Mouse (Mus musculus): Measurements from ENCODE around the gene Cxcr1. TPM values are rescaled to one million over a fixed set of nuclear protein-coding genes. Genes with fewer than 3 reads are reported as not detected.

The Cxcr1 gene
- polyA plus RNA-seq (2016; fragmentation: Nextera tagmentation; extraction: Ambion mirVana), result not detected in 2 replicates

GRCm38 (mm10) chr1:74194445-74194844 lies at the start of gene Cxcr1:
Gene Cxcr1, minus strand, starts transcription at chr1:74194631.
- no peak within 1 kb of the TSS for H3K27ac ChIP-seq
- no peaks in the 10 kb centered on the region for H3K9me3 ChIP-seq (replicated peaks)
- no peak within 1 kb of the TSS for H3K4me2 ChIP-seq
- no peaks in the 10 kb centered on the region for H3K27me3 ChIP-seq (replicated peaks)
- H3K4me1 ChIP-seq, result peaks cover 5% of the 10 kb centered on the region; the same call in 1 of the 2 replicates
- ATAC-seq, result no peak
- H3K4me3 ChIP-seq, result no peak within 1 kb of the TSS
- no peaks in the 10 kb centered on the region for H3K36me3 ChIP-seq
- no peak within 1 kb of the TSS for H3K9ac ChIP-seq
- 57% methylated on average over 8 of the region's 8 CpGs for WGBS (ENCODE audit: insufficient replicate concordance)

- peak overlapping the region; percentile 35; the same call in 1 of the 2 replicates for H3K9ac ChIP-seq
- H3K4me3 ChIP-seq, result no peak overlapping the region
- H3K36me3 ChIP-seq, result peaks cover 35% of the 10 kb centered on the region
- no peaks in the 10 kb centered on the region for H3K9me3 ChIP-seq (replicated peaks)
- peak overlapping the region; percentile 97 for H3K27ac ChIP-seq
- 64% methylated on average over 4 of the region's 4 CpGs for WGBS (ENCODE audit: insufficient replicate concordance)
- no peak for ATAC-seq
- H3K4me2 ChIP-seq, result peak overlapping the region; percentile 85
- peaks cover 80% of the 10 kb centered on the region for H3K4me1 ChIP-seq
- no peaks in the 10 kb centered on the region for H3K27me3 ChIP-seq (replicated peaks)
Measured at GRCm38 (mm10) chr1:74240832-74241231, 46.4 kb upstream of the Cxcr1 start.

- Histone ChIP-seq H3K36me3 (peaks cover 33% of the 10 kb centered on the region), H3K9ac (peak overlapping the region; percentile 35; the same call in 1 of the 2 replicates), H3K4me2 (peak overlapping the region; percentile 85), H3K9me3 (replicated peaks) (no peaks in the 10 kb centered on the region), H3K4me3 (peak overlapping the region; percentile 99; the same call in 1 of the 2 replicates), H3K27me3 (replicated peaks) (no peaks in the 10 kb centered on the region), H3K27ac (peak overlapping the region; percentile 97), H3K4me1 (peaks cover 78% of the 10 kb centered on the region)
- WGBS (ENCODE audit: insufficient replicate concordance), result 53% methylated on average over 6 of the region's 6 CpGs
- no peak for ATAC-seq
Measured at GRCm38 (mm10) chr1:74240311-74240710, 45.9 kb upstream of the Cxcr1 start.

GRCm38 (mm10) chr1:74239618-74240017 lies 45.2 kb upstream of the Cxcr1 start:
- Histone ChIP-seq H3K4me1 (peaks cover 73% of the 10 kb centered on the region), H3K27me3 (replicated peaks) (no peaks in the 10 kb centered on the region), H3K36me3 (peaks cover 33% of the 10 kb centered on the region), H3K9me3 (replicated peaks) (no peaks in the 10 kb centered on the region), H3K4me3 (peak overlapping the region; percentile 99), H3K9ac (peak overlapping the region; percentile 94), H3K27ac (peak overlapping the region; percentile 97), H3K4me2 (peak overlapping the region; percentile 85)
- ATAC-seq, result no peak
- 27% methylated on average over 11 of the region's 11 CpGs for WGBS (ENCODE audit: insufficient replicate concordance)

- 5% methylated on average over 7 of the region's 7 CpGs for WGBS (ENCODE audit: insufficient replicate concordance)
- Histone ChIP-seq H3K4me2 (peak overlapping the region; percentile 85), H3K9ac (peak overlapping the region; percentile 94), H3K27me3 (replicated peaks) (no peaks in the 10 kb centered on the region), H3K4me3 (peak overlapping the region; percentile 99), H3K27ac (peak overlapping the region; percentile 97), H3K4me1 (peaks cover 68% of the 10 kb centered on the region), H3K36me3 (peaks cover 33% of the 10 kb centered on the region), H3K9me3 (replicated peaks) (no peaks in the 10 kb centered on the region)
- peak; percentile 76 for ATAC-seq
Measured at GRCm38 (mm10) chr1:74239162-74239561, 44.7 kb upstream of the Cxcr1 start.

GRCm38 (mm10) chr1:74238136-74238535 lies 43.7 kb upstream of the Cxcr1 start:
- H3K4me2 ChIP-seq, result peak overlapping the region; percentile 85
- no peaks in the 10 kb centered on the region for H3K27me3 ChIP-seq (replicated peaks)
- no peak for ATAC-seq
- peaks cover 27% of the 10 kb centered on the region for H3K36me3 ChIP-seq
- no peaks in the 10 kb centered on the region for H3K9me3 ChIP-seq (replicated peaks)
- H3K9ac ChIP-seq, result peak overlapping the region; percentile 94
- 18% methylated on average over 1 of the region's 1 CpGs for WGBS (ENCODE audit: insufficient replicate concordance)
- peak overlapping the region; percentile 97 for H3K27ac ChIP-seq
- peak overlapping the region; percentile 99 for H3K4me3 ChIP-seq
- peaks cover 58% of the 10 kb centered on the region for H3K4me1 ChIP-seq

- H3K9ac ChIP-seq, result peak overlapping the region; percentile 94
- no peaks in the 10 kb centered on the region for H3K27me3 ChIP-seq (replicated peaks)
- H3K9me3 ChIP-seq (replicated peaks), result no peaks in the 10 kb centered on the region
- peaks cover 22% of the 10 kb centered on the region for H3K36me3 ChIP-seq
- ATAC-seq, result no peak
- H3K4me3 ChIP-seq, result peak overlapping the region; percentile 99
- WGBS (ENCODE audit: insufficient replicate concordance), result 10% methylated on average over 5 of the region's 5 CpGs
- peak overlapping the region; percentile 97 for H3K27ac ChIP-seq
- H3K4me2 ChIP-seq, result peak overlapping the region; percentile 85
- H3K4me1 ChIP-seq, result peaks cover 53% of the 10 kb centered on the region
Measured at GRCm38 (mm10) chr1:74237671-74238070, 43.2 kb upstream of the Cxcr1 start.

GRCm38 (mm10) chr1:74236590-74237317 lies 42.3 kb upstream of the Cxcr1 start:
- Histone ChIP-seq H3K4me1 (peaks cover 48% of the 10 kb centered on the region), H3K27me3 (replicated peaks) (no peaks in the 10 kb centered on the region), H3K9me3 (replicated peaks) (no peaks in the 10 kb centered on the region), H3K4me3 (peak overlapping the region; percentile 99), H3K4me2 (peak overlapping the region; percentile 85), H3K27ac (peak overlapping the region; percentile 97), H3K9ac (peak overlapping the region; percentile 94), H3K36me3 (peaks cover 14% of the 10 kb centered on the region)
- under 1% methylated on average over 52 of the region's 57 CpGs for WGBS (ENCODE audit: insufficient replicate concordance)
- peak; percentile 60 for ATAC-seq

GRCm38 (mm10) chr1:74235938-74236589 lies 41.6 kb upstream of the Cxcr1 start, which contains the start of gene Arpc2:
Gene Arpc2, plus strand, starts transcription at chr1:74236084.
- WGBS (ENCODE audit: insufficient replicate concordance), result 4% methylated on average over 55 of the region's 55 CpGs
- peaks cover 49% of the 10 kb centered on the region for H3K4me1 ChIP-seq

GRCm38 (mm10) chr1:74230992-74231391 lies 36.6 kb upstream of the Cxcr1 start:
- no CpG with 5 or more reads among the region's 1 CpGs for WGBS (ENCODE audit: insufficient replicate concordance)
- Histone ChIP-seq H3K4me2 (no peak overlapping the region), H3K9me3 (replicated peaks) (no peaks in the 10 kb centered on the region), H3K36me3 (no peaks in the 10 kb centered on the region), H3K9ac (no peak overlapping the region), H3K27me3 (replicated peaks) (no peaks in the 10 kb centered on the region), H3K4me3 (no peak overlapping the region), H3K4me1 (peaks cover 20% of the 10 kb centered on the region), H3K27ac (no peak overlapping the region)
- no peak for ATAC-seq

More at GRCm38 (mm10) chr1:74235938-74236589, 41.6 kb upstream of the Cxcr1 start, which contains the start of gene Arpc2:
- Histone ChIP-seq H3K9ac (peak within 1 kb of the TSS; percentile 94), H3K27me3 (replicated peaks) (no peaks in the 10 kb centered on the region), H3K9me3 (replicated peaks) (no peaks in the 10 kb centered on the region), H3K4me3 (peak within 1 kb of the TSS; percentile 99), H3K4me2 (peak within 1 kb of the TSS; percentile 85), H3K27ac (peak within 1 kb of the TSS; percentile 97), H3K36me3 (peaks cover 12% of the 10 kb centered on the region)
- ATAC-seq, result peak; percentile 86

GRCm38 (mm10) chr1:74229942-74230341 lies 35.5 kb upstream of the Cxcr1 start:
- Histone ChIP-seq H3K4me1 (peaks cover 16% of the 10 kb centered on the region), H3K27me3 (replicated peaks) (no peaks in the 10 kb centered on the region), H3K9me3 (replicated peaks) (no peaks in the 10 kb centered on the region), H3K4me2 (no peak overlapping the region), H3K27ac (no peak overlapping the region), H3K36me3 (no peaks in the 10 kb centered on the region), H3K4me3 (no peak overlapping the region), H3K9ac (no peak overlapping the region)
- 63% methylated on average over 2 of the region's 2 CpGs for WGBS (ENCODE audit: insufficient replicate concordance)
- no peak for ATAC-seq

- no peaks in the 10 kb centered on the region; the same call in 1 of the 2 replicates for H3K27me3 ChIP-seq (replicated peaks)
- H3K36me3 ChIP-seq, result no peaks in the 10 kb centered on the region
- H3K4me2 ChIP-seq, result no peak overlapping the region
- 0 out of 2 replicates have a peak, but pooled peaks have one; percentile 46 for ATAC-seq
- no peaks in the 10 kb centered on the region for H3K9me3 ChIP-seq (replicated peaks)
- no peak overlapping the region for H3K9ac ChIP-seq
- peaks cover 16% of the 10 kb centered on the region for H3K4me1 ChIP-seq
- H3K27ac ChIP-seq, result peak overlapping the region; percentile 25; the same call in 1 of the 2 replicates
- no peak overlapping the region for H3K4me3 ChIP-seq
- WGBS (ENCODE audit: insufficient replicate concordance), result 38% methylated on average over 7 of the region's 7 CpGs
Measured at GRCm38 (mm10) chr1:74227317-74227716, 32.9 kb upstream of the Cxcr1 start.
